ENCODE assay signal across 23 mouse cellular contexts in genomic region chr6:108678227-108678626, GRCm38 (mm10). TPM values are rescaled to one million over a fixed set of nuclear protein-coding genes. Genes with fewer than 3 reads are reported as not detected.
DNase-seq lines count a peak whose midpoint lies in the region; ATAC-seq lines count a peak whose summit lies in the region.
"Had no signal": no experiment of that assay in that cellular context is flagged by ENCODE, and none has a peak within 500 bp of the region (broad histone marks: within the 10 kb centered on the region; RNA-seq: fewer than 3 reads in every experiment).

No protein-coding gene starts in this region.

- no peaks in the 10 kb centered on the region for H3K9me3 ChIP-seq in kidney, embryonic 15.5 days (replicated peaks)
- H3K9me3 ChIP-seq in midbrain, embryonic 11.5 days (ENCODE audit: control insufficient read depth, low read length): no peaks in the 10 kb centered on the region
- no peaks in the 10 kb centered on the region for H3K9me3 ChIP-seq in midbrain, embryonic 14.5 days (ENCODE audit: control insufficient read depth, low read length)
- H3K9me3 ChIP-seq: embryonic facial prominence, embryonic 15.5 days; forebrain, embryonic 10.5 days; heart, embryonic 15.5 days; hindbrain, embryonic 13.5 days had no signal

- peak; percentile 41; the same call in 1 of the 2 replicates for ATAC-seq in kidney, embryonic 15.5 days (replicated peaks; ENCODE audit: low FRiP score)
- no peak for ATAC-seq in midbrain, embryonic 11.5 days (ENCODE audit: low FRiP score)
- ATAC-seq in midbrain, embryonic 14.5 days (ENCODE audit: low FRiP score, low TSS enrichment): no peak
- ATAC-seq: activated CD4-positive, CD25-positive, alpha-beta regulatory T cell, adult 4 months; forebrain, embryonic 14.5 days; hindbrain, postnatal 0 days had no signal

- peak; percentile 24 for DNase-seq in gastrocnemius, adult 18-20 months (ENCODE audit: low spot score)
- no peak for DNase-seq in gastrocnemius, postnatal 4 days (ENCODE audit: low spot score in 2 of 2)
- DNase-seq in kidney, postnatal 25 days: no peak
- peak; percentile 51 for DNase-seq in midbrain, embryonic 11.5 days (ENCODE audit: low spot score, missing footprints)
- DNase-seq in midbrain, embryonic 14.5 days: no peak
- DNase-seq in ovary, postnatal 14 days (ENCODE audit: low spot score): no peak
- DNase-seq: cerebellum, adult 11 months; cerebellum, adult 8-10 months; cerebellum, postnatal 14 days; embryo, embryonic 11 days; gastrocnemius, postnatal 14 days had no signal

- WGBS in kidney, embryonic 15.5 days: 50% methylated on average over 5 of the region's 5 CpGs
- WGBS in midbrain, embryonic 11.5 days: 56% methylated on average over 5 of the region's 5 CpGs
- 66% methylated on average over 5 of the region's 5 CpGs for WGBS in midbrain, embryonic 14.5 days

- H3K36me3 ChIP-seq in kidney, embryonic 15.5 days: no peaks in the 10 kb centered on the region
- no peaks in the 10 kb centered on the region for H3K36me3 ChIP-seq in midbrain, embryonic 11.5 days (ENCODE audit: control insufficient read depth, insufficient read depth, low read length)
- no peaks in the 10 kb centered on the region for H3K36me3 ChIP-seq in midbrain, embryonic 14.5 days (ENCODE audit: control insufficient read depth, insufficient read depth, low read length)
- H3K36me3 ChIP-seq: embryonic facial prominence, embryonic 15.5 days; forebrain, embryonic 10.5 days; heart, embryonic 15.5 days; hindbrain, embryonic 13.5 days had no signal

- peaks cover 5% of the 10 kb centered on the region; the same call in 1 of the 2 replicates for H3K4me1 ChIP-seq in kidney, embryonic 15.5 days
- H3K4me1 ChIP-seq in midbrain, embryonic 11.5 days (ENCODE audit: control insufficient read depth, insufficient read depth, low read length): no peaks in the 10 kb centered on the region
- no peaks in the 10 kb centered on the region for H3K4me1 ChIP-seq in midbrain, embryonic 14.5 days (ENCODE audit: control insufficient read depth, insufficient read depth, low read length)
- H3K4me1 ChIP-seq: embryonic facial prominence, embryonic 15.5 days; forebrain, embryonic 10.5 days; heart, embryonic 15.5 days; hindbrain, embryonic 13.5 days had no signal

- no peak overlapping the region for H3K4me2 ChIP-seq in kidney, embryonic 15.5 days
- no peak overlapping the region for H3K4me2 ChIP-seq in midbrain, embryonic 11.5 days
- H3K4me2 ChIP-seq in midbrain, embryonic 14.5 days (ENCODE audit: low read length): no peak overlapping the region
- H3K4me2 ChIP-seq: embryonic facial prominence, embryonic 15.5 days; heart, embryonic 11.5 days; heart, embryonic 15.5 days; hindbrain, embryonic 13.5 days had no signal

- H3K27ac ChIP-seq in kidney, embryonic 15.5 days: no peak overlapping the region
- no peak overlapping the region for H3K27ac ChIP-seq in midbrain, embryonic 11.5 days (ENCODE audit: low read depth, low read length)
- no peak overlapping the region for H3K27ac ChIP-seq in midbrain, embryonic 14.5 days (replicated peaks; ENCODE audit: low read depth, low read length)
- H3K27ac ChIP-seq: embryonic facial prominence, embryonic 15.5 days; forebrain, embryonic 10.5 days; heart, embryonic 15.5 days; hindbrain, embryonic 13.5 days; hindbrain, postnatal 0 days had no signal

- H3K9ac ChIP-seq in kidney, embryonic 15.5 days: no peak overlapping the region
- H3K9ac ChIP-seq in midbrain, embryonic 11.5 days (ENCODE audit: low read length): no peak overlapping the region
- H3K9ac ChIP-seq in midbrain, embryonic 14.5 days (replicated peaks; ENCODE audit: low read length): no peak overlapping the region
- H3K9ac ChIP-seq: embryonic facial prominence, embryonic 15.5 days; heart, embryonic 15.5 days; hindbrain, embryonic 13.5 days had no signal

- H3K27me3 ChIP-seq in kidney, embryonic 15.5 days: no peaks in the 10 kb centered on the region
- H3K27me3 ChIP-seq in midbrain, embryonic 11.5 days (ENCODE audit: control insufficient read depth, insufficient read depth, low read length): no peaks in the 10 kb centered on the region
- no peaks in the 10 kb centered on the region for H3K27me3 ChIP-seq in midbrain, embryonic 14.5 days (ENCODE audit: control insufficient read depth, insufficient read depth, low read length)
- H3K27me3 ChIP-seq: CH12.LX; embryonic facial prominence, embryonic 15.5 days; heart, embryonic 15.5 days; hindbrain, embryonic 13.5 days; Patski had no signal

- no peak overlapping the region for H3K4me3 ChIP-seq in kidney, embryonic 15.5 days (replicated peaks)
- H3K4me3 ChIP-seq in midbrain, embryonic 11.5 days (ENCODE audit: low read depth, low read length): no peak overlapping the region
- H3K4me3 ChIP-seq in midbrain, embryonic 14.5 days (replicated peaks; ENCODE audit: low read depth, low read length): no peak overlapping the region
- H3K4me3 ChIP-seq: embryonic facial prominence, embryonic 15.5 days; erythroblast, embryonic 14.5 days; forebrain, embryonic 10.5 days; heart, embryonic 15.5 days; hindbrain, embryonic 13.5 days had no signal

RNA-seq across cellular contexts. Expression of gene Bhlhe40, which starts 17.8 kb away (rescaled TPM):
- 10 to 100 TPM; 70.0 to 98.6 TPM for total RNA-seq in gastrocnemius, adult 18-20 months (2021)
- total RNA-seq in gastrocnemius, postnatal 4 days (2021): 10 to 100 TPM; 58.2 to 82.9 TPM
- polyA plus RNA-seq in kidney, embryonic 15.5 days (2015; fragmentation: Nextera tagmentation; extraction: Ambion mirVana): 15.9 and 16.0 TPM in 2 replicates
- 1.7 and 2.1 TPM in 2 replicates for polyA plus RNA-seq in midbrain, embryonic 11.5 days (2014; fragmentation: Nextera tagmentation; extraction: Ambion mirVana)
- 3.8 and 4.6 TPM in 2 replicates for polyA plus RNA-seq in midbrain, embryonic 14.5 days (2014; fragmentation: Nextera tagmentation; extraction: Ambion mirVana)

Comparison
In these comparisons a context has a peak if more than half of its experiments do, and no peak if none do; other contexts are left out.
1. DNase-seq: peak in gastrocnemius, adult 18-20 months (single experiment) and midbrain, embryonic 11.5 days (single experiment); none in gastrocnemius, postnatal 4 days (0 of 2), kidney, postnatal 25 days (0 of 2), midbrain, embryonic 14.5 days (single experiment) and ovary, postnatal 14 days (single experiment).